Mouse (Mus musculus): ENCODE results near the gene Napb.

GRCm38 (mm10) chr2:148689444-148690140 lies 42.7 kb downstream of the Napb start:
- no peak for TF ChIP-seq CTCF (IDR thresholded peaks at IDR 0.05; ENCODE audit: extremely low read depth, insufficient read depth, low read length)
- TF ChIP-seq POLR2A (IDR thresholded peaks at IDR 0.05; ENCODE audit: extremely low read depth, insufficient read depth, low read length), result no peak
